In the genomic region with DNA sequence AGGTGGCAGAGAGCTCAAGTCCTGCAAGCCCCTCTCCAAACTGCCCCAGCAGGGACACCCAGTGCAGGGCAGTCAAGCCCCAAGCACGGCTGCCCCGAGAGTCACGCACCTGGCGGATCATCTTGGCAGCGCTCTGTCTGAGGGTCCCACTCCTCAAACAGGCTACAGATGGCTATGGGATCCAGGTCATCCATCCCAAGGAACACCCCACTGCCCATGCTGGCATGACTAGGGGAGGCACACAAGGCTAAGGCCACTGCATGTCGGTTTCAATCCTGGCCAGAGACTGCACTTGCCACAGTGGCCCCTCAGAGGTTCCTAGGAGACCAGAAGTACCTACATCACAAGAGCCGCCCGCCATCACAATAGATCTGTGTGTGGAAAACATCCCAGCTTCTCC, we compare ENCODE assay signal across 26 mouse cellular contexts. TPM values are rescaled to one million over a fixed set of nuclear protein-coding genes. Genes with fewer than 3 reads are reported as not detected.
DNase-seq lines count a peak whose midpoint lies in the region; ATAC-seq and TF ChIP-seq lines count a peak whose summit lies in the region.
"Had no signal": no experiment of that assay in that cellular context is flagged by ENCODE, and none has a peak within 500 bp of the region (broad histone marks: within the 10 kb centered on the region; RNA-seq: fewer than 3 reads in every experiment).

No protein-coding gene starts in this region.

- ATAC-seq in hindbrain, embryonic 16.5 days: no peak
- ATAC-seq: activated CD4-positive, CD25-positive, alpha-beta regulatory T cell, adult 4 months; CD4-positive, CD25-positive, alpha-beta regulatory T cell, adult 4 months; forebrain, embryonic 14.5 days; forebrain, embryonic 16.5 days; Patski had no signal

- WGBS in hindbrain, embryonic 16.5 days: 99% methylated on average over 8 of the region's 8 CpGs

- peak; percentile 23 for DNase-seq in cerebellum, adult 9-10 months
- DNase-seq in cerebellum, postnatal 25 days: no peak
- DNase-seq in heart, adult 11 months: peak; percentile 91
- no peak for DNase-seq in heart, postnatal 10 days
- no peak for DNase-seq in testis, postnatal 14 days (ENCODE audit: low spot score)
- DNase-seq: adrenal gland, adult 8-10 months; adrenal gland, postnatal 14 days; adrenal gland, postnatal 36 days; B cell, adult 2 months; cerebellum, adult 11-12 months; cerebellum, adult 2 months; cerebellum, adult 9-11 months; cerebellum, postnatal 14 days had no signal

- no peak for TF ChIP-seq CTCF in testis, adult 2 months (IDR thresholded peaks at IDR 0.05; ENCODE audit: control insufficient read depth, insufficient read depth, insufficient replicate concordance, low read depth, low read length)

- intact Hi-C loops in heart, postnatal 10 days (cut with DNase I): no loop called here

- H3K36me3 ChIP-seq in testis, adult 2 months (ENCODE audit: control insufficient read depth, insufficient read depth, low read length): peaks cover 2% of the 10 kb centered on the region
- H3K36me3 ChIP-seq in myocyte (ENCODE audit: control insufficient read depth, insufficient read depth): peaks cover 34% of the 10 kb centered on the region
- H3K36me3 ChIP-seq in hindbrain, embryonic 16.5 days (ENCODE audit: control insufficient read depth, insufficient read depth, low read length): peaks cover 16% of the 10 kb centered on the region

- H3K27ac ChIP-seq in testis, adult 2 months (ENCODE audit: control insufficient read depth, insufficient read depth, low read depth, low read length): peak overlapping the region; percentile 66
- no peak overlapping the region for H3K27ac ChIP-seq in hindbrain, embryonic 16.5 days (ENCODE audit: low read depth, low read length)
- H3K27ac ChIP-seq: embryonic facial prominence, embryonic 13.5 days; embryonic facial prominence, embryonic 15.5 days; forebrain, embryonic 10.5 days; forebrain, embryonic 12.5 days had no signal

- H3K27me3 ChIP-seq in testis, adult 2 months (ENCODE audit: control insufficient read depth, insufficient read depth, low read length): no peaks in the 10 kb centered on the region
- no peaks in the 10 kb centered on the region for H3K27me3 ChIP-seq in myocyte (ENCODE audit: control insufficient read depth, insufficient read depth, insufficient read length)
- H3K27me3 ChIP-seq in hindbrain, embryonic 16.5 days (replicated peaks; ENCODE audit: control insufficient read depth, insufficient read depth, low read length): no peaks in the 10 kb centered on the region
- H3K27me3 ChIP-seq: CH12.LX; embryonic facial prominence, embryonic 13.5 days; embryonic facial prominence, embryonic 15.5 days; forebrain, embryonic 12.5 days; Patski had no signal

- H3K4me2 ChIP-seq in myocyte (ENCODE audit: low read depth): no peak overlapping the region
- no peak overlapping the region for H3K4me2 ChIP-seq in hindbrain, embryonic 16.5 days (ENCODE audit: low read length)
- H3K4me2 ChIP-seq: embryonic facial prominence, embryonic 13.5 days; embryonic facial prominence, embryonic 15.5 days; forebrain, embryonic 12.5 days had no signal

- TF ChIP-seq POLR2A in testis, adult 2 months (IDR thresholded peaks at IDR 0.05; ENCODE audit: control insufficient read depth, low read depth, low read length): peak; percentile 58; the same call in 1 of the 2 replicates
- peak; percentile 21 for TF ChIP-seq POLR2A in myocyte (IDR thresholded peaks at IDR 0.05; ENCODE audit: insufficient read length, low read depth)

- H3K4me1 ChIP-seq in testis, adult 2 months (ENCODE audit: control insufficient read depth, insufficient read depth, low read length): no peaks in the 10 kb centered on the region
- peaks cover 17% of the 10 kb centered on the region for H3K4me1 ChIP-seq in hindbrain, embryonic 16.5 days (ENCODE audit: control insufficient read depth, insufficient read depth, low read depth, low read length)

- H3ac ChIP-seq in myocyte (ENCODE audit: control insufficient read depth, insufficient read length): no peak overlapping the region

- H3K4me3 ChIP-seq in testis, adult 2 months (ENCODE audit: control insufficient read depth, low read depth, low read length): peak overlapping the region; percentile 77
- no peak overlapping the region for H3K4me3 ChIP-seq in myocyte
- no peak overlapping the region for H3K4me3 ChIP-seq in hindbrain, embryonic 16.5 days (ENCODE audit: low read length)
- H3K4me3 ChIP-seq: embryonic facial prominence, embryonic 13.5 days; embryonic facial prominence, embryonic 15.5 days; forebrain, embryonic 10.5 days; forebrain, embryonic 12.5 days had no signal

- no peaks in the 10 kb centered on the region for H3K9me3 ChIP-seq in hindbrain, embryonic 16.5 days (ENCODE audit: control insufficient read depth, low read length)
- H3K9me3 ChIP-seq: embryonic facial prominence, embryonic 13.5 days; embryonic facial prominence, embryonic 15.5 days; forebrain, embryonic 10.5 days; forebrain, embryonic 12.5 days had no signal

- H3K79me2 ChIP-seq in myocyte (ENCODE audit: control insufficient read depth, insufficient read depth): peaks cover 69% of the 10 kb centered on the region

- no peak overlapping the region for H3K9ac ChIP-seq in hindbrain, embryonic 16.5 days (ENCODE audit: low read depth, low read length)
- H3K9ac ChIP-seq: embryonic facial prominence, embryonic 13.5 days; embryonic facial prominence, embryonic 15.5 days; forebrain, embryonic 12.5 days had no signal

TF ChIP-seq in myocyte, 11 proteins besides CTCF, POLR2A, EP300 and RAD21:
- peak; percentile 45 for TF ChIP-seq POLR2AphosphoS2 (IDR thresholded peaks at IDR 0.05; ENCODE audit: insufficient read length, low read depth)
- no peak for TF ChIP-seq MYOG (IDR thresholded peaks at IDR 0.05; ENCODE audit: control insufficient read depth in 1 of 3, insufficient read depth in 1 of 3, insufficient read length in 2 of 3, low read depth in 2 of 3)
- TF ChIP-seq E2F4 (IDR thresholded peaks at IDR 0.05; ENCODE audit: insufficient read depth): no peak
- no peak for TF ChIP-seq MAX (IDR thresholded peaks at IDR 0.05; ENCODE audit: low read depth)
- TF ChIP-seq SRF (IDR thresholded peaks at IDR 0.05; ENCODE audit: control insufficient read depth, insufficient read length, low read depth): no peak
- TF ChIP-seq MYOD1 (IDR thresholded peaks at IDR 0.05; ENCODE audit: control insufficient read depth in 1 of 3, insufficient read length in 2 of 3, low read depth in 2 of 3): no peak
- TF ChIP-seq CEBPB (IDR thresholded peaks at IDR 0.05; ENCODE audit: insufficient read depth, poor library complexity, severe bottlenecking): no peak

RNA-seq across cellular contexts. Expression of a gene that starts 18.9 kb away (rescaled TPM):
- 10 to 100 TPM; 83.1 to 91.3 TPM for total RNA-seq in heart, postnatal 10 days (2021)
- polyA plus RNA-seq in testis, adult 2 months (2012; rRNA removed): 21.6 and 26.3 TPM in 2 replicates
- polyA plus RNA-seq in myocyte (2012; fragmentation: generic; extraction: Trizol): 45.9 TPM
- polyA plus RNA-seq in hindbrain, embryonic 16.5 days (2015; fragmentation: Nextera tagmentation; extraction: Ambion mirVana): 39.3 and 49.6 TPM in 2 replicates

RNA-seq across cellular contexts. Expression of a gene that starts 19.4 kb away (rescaled TPM):
- total RNA-seq in heart, postnatal 10 days (2021): 10 to 100 TPM; 41.5 to 43.3 TPM
- 234 and 245 TPM in 2 replicates for polyA plus RNA-seq in testis, adult 2 months (2012; rRNA removed)
- 96.6 TPM for polyA plus RNA-seq in myocyte (2012; fragmentation: generic; extraction: Trizol)
- 164 and 165 TPM in 2 replicates for polyA plus RNA-seq in hindbrain, embryonic 16.5 days (2015; fragmentation: Nextera tagmentation; extraction: Ambion mirVana)

RNA-seq across cellular contexts. Expression of a gene that starts 28.9 kb away (rescaled TPM):
- 1 to 10 TPM; 1.2 to 1.8 TPM for total RNA-seq in heart, postnatal 10 days (2021)
- polyA plus RNA-seq in testis, adult 2 months (2012; rRNA removed): 3.8 and 4.6 TPM in 2 replicates
- 1.3 TPM for polyA plus RNA-seq in myocyte (2012; fragmentation: generic; extraction: Trizol)
- 39.2 and 42.2 TPM in 2 replicates for polyA plus RNA-seq in hindbrain, embryonic 16.5 days (2015; fragmentation: Nextera tagmentation; extraction: Ambion mirVana)

Comparison
In these comparisons a context has a peak if more than half of its experiments do, and no peak if none do; other contexts are left out.
1. DNase-seq: peak in cerebellum, adult 9-10 months (single experiment) and heart, adult 11 months (single experiment); none in cerebellum, postnatal 25 days (0 of 2), heart, postnatal 10 days (0 of 2) and testis, postnatal 14 days (single experiment).